Mouse (Mus musculus) heart, embryonic 14.5 days (tissue): Measurements from ENCODE around the gene M1ap. TPM values are rescaled to one million over a fixed set of nuclear protein-coding genes. Genes with fewer than 3 reads are reported as not detected.

Experiments used
- ATAC-seq: fragments of 200-750 bp; cut with Nextera tagmentation; 2 replicates; pipeline ENCODE4 v1.8.0; 2017; ENCODE audit warnings: low read depth, moderate TSS enrichment; ENCODE audit not compliant: insufficient number of reproducible peaks, insufficient read depth, low FRiP score
- H3K27ac ChIP-seq, 2 experiments: fragments of 200-500 bp in 1 of 2; fragments of 300-500 bp in 1 of 2; sonication (generic) in 1 of 2; replicated peaks in 1 of 2; 2 replicates each; pipeline ENCODE4 v1.5.1; 2012 to 2014; ENCODE audit warnings: low read depth in 2 of 2, low read length in 2 of 2, control low read depth in 1 of 2, mild to moderate bottlenecking in 1 of 2, mixed read lengths in 1 of 2; ENCODE audit not compliant: control insufficient read depth in 1 of 2, insufficient read depth in 1 of 2
- H3K27me3 ChIP-seq: fragments of 300-500 bp; sonication (generic); 2 replicates; pipeline ENCODE4 v1.6.1; 2014; ENCODE audit warnings: mild to moderate bottlenecking, low read length, control low read depth; ENCODE audit not compliant: control insufficient read depth, insufficient read depth
- H3K36me3 ChIP-seq: fragments of 300-500 bp; sonication (generic); 2 replicates; pipeline ENCODE4 v1.6.1; 2014; ENCODE audit warnings: mild to moderate bottlenecking, control low read depth, low read length, mixed read lengths; ENCODE audit not compliant: control insufficient read depth, insufficient read depth
- H3K4me1 ChIP-seq, 2 experiments: fragments of 200-500 bp in 1 of 2; fragments of 300-500 bp in 1 of 2; sonication (generic) in 1 of 2; 2 replicates each; pipeline ENCODE4 v1.6.1; 2012 to 2014; ENCODE audit warnings: low read length in 2 of 2, control low read depth in 1 of 2, mixed read lengths in 1 of 2; ENCODE audit not compliant: control insufficient read depth in 2 of 2, insufficient read depth in 2 of 2
- H3K4me2 ChIP-seq: fragments of 300-500 bp; sonication (generic); 2 replicates; pipeline ENCODE4 v1.6.1; 2014; ENCODE audit warnings: mild to moderate bottlenecking, low read length
- H3K4me3 ChIP-seq, 2 experiments: fragments of 200-500 bp in 1 of 2; fragments of 300-500 bp in 1 of 2; sonication (generic) in 1 of 2; 2 replicates each; pipeline ENCODE4 v1.5.1; 2012 to 2014; ENCODE audit warnings: low read length in 2 of 2, mild to moderate bottlenecking in 2 of 2, control low read depth in 1 of 2, low read depth in 1 of 2, moderate library complexity in 1 of 2; ENCODE audit not compliant: control insufficient read depth in 1 of 2, insufficient read depth in 1 of 2
- H3K9ac ChIP-seq: fragments of 300-500 bp; sonication (generic); 2 replicates; pipeline ENCODE4 v1.6.1; 2014; ENCODE audit warnings: mild to moderate bottlenecking, low read length
- H3K9me3 ChIP-seq: fragments of 300-500 bp; sonication (generic); 2 replicates; pipeline ENCODE4 v1.6.1; 2016; ENCODE audit warnings: low read length, control low read depth; ENCODE audit not compliant: control insufficient read depth
- WGBS: fragments of 180-500 bp; shearing (Covaris S2); extraction: QIAGEN DNeasy Blood & Tissue Kit; methylation state at CpG from one replicate; pipeline ENCODE4 v1.1.7; 2014; 5-methylcytosine and 5-hydroxymethylcytosine counted together
- polyA plus RNA-seq: library from polyadenylated mRNA; unstranded; fragments of >200 nt; fragmentation: Nextera tagmentation; extraction: Ambion mirVana; gene quantifications from 2 replicates; pipeline ENCODE4 v1.2.1, GENCODE M21; 2014

The M1ap gene
- polyA plus RNA-seq, 1 experiment from 2014 or later, result 0.35 TPM

GRCm38 (mm10) chr6:82919520-82919919 is 27.2 kb upstream of the M1ap start:
- ATAC-seq, result no peak
- H3K9me3 ChIP-seq, result no peaks in the 10 kb centered on the region
- no peak overlapping the region for H3K9ac ChIP-seq
- H3K27me3 ChIP-seq, result 0 out of 2 replicates have a peak, but pooled peaks cover 5% of the 10 kb centered on the region
- H3K4me3 ChIP-seq, result no peak overlapping the region
- H3K4me1 ChIP-seq, result no peaks in the 10 kb centered on the region
- H3K4me2 ChIP-seq, result no peak overlapping the region
- no peaks in the 10 kb centered on the region for H3K36me3 ChIP-seq
- H3K27ac ChIP-seq, result no peak overlapping the region
- WGBS, result 38% methylated on average over 8 of the region's 8 CpGs

DNA sequence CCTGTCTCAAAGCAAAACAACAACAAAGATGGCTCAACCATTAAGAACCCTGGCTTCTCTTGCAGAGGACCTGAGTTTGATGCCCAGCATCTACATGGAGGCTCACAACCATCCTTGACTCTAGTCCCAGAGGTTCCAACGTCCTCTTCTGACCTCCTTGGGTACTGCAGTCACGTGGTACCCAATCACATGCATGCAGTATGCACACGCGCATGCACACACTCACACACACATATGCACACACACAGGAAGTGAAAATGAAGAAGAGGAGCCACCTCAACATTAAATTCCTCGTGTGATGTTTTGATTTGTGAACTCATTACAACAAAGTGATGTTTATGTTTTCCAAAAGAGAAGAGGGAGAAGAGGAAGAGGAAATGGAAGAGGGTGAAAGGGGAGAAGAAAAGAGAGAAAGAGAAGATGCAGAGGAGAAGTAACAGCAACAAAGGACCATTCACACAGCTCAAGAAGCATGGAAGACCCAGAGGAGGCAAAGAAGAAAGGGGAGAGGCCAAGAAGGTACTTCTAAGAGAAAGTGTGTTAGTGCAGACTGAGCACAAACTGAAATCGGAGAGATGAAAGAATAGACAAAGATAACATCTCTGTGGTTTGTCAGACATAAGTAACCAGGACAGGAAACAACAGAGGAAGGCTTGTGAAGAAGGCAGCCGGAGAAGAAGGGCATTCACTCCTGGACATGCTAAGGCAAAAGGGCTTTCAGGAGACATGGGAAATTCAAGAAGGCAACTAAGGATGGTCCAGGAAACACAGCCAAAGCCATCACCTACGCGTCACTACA is 25.1 kb upstream of the M1ap start:
- H3K4me3 ChIP-seq, result no peak overlapping the region
- H3K9ac ChIP-seq, result no peak overlapping the region
- H3K4me1 ChIP-seq, result no peaks in the 10 kb centered on the region
- no peak overlapping the region for H3K27ac ChIP-seq
- no peaks in the 10 kb centered on the region for H3K9me3 ChIP-seq
- H3K36me3 ChIP-seq, result no peaks in the 10 kb centered on the region
- no peak overlapping the region for H3K4me2 ChIP-seq
- no peak for ATAC-seq
- no peaks in the 10 kb centered on the region for H3K27me3 ChIP-seq
- WGBS, result 67% methylated on average over 9 of the region's 9 CpGs

DNA sequence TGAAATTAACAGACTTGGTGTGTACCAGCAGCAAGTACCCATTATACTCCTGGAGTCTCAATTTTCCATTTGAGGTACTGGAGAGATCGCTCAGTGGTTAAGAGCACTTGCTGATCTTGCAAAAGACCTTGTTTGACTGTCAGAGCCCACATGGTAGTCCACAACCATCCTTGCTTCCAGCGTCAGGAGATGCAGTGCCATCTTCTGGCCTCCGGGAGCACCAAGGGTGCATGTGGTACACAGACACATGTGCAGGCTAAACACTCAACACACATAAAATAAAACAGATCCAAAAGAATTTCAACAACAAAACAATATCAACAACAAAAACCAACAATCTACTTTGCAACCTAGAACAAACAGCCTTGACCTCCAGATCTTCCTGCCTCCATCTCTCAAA is 21.7 kb upstream of the M1ap start:
- Histone ChIP-seq H3K27me3 (no peaks in the 10 kb centered on the region), H3K36me3 (no peaks in the 10 kb centered on the region), H3K9ac (no peak overlapping the region), H3K27ac (no peak overlapping the region), H3K9me3 (no peaks in the 10 kb centered on the region), H3K4me2 (no peak overlapping the region), H3K4me3 (no peak overlapping the region), H3K4me1 (no peaks in the 10 kb centered on the region)
- WGBS, result 43% methylated on average over 3 of the region's 3 CpGs
- no peak for ATAC-seq

- H3K9me3 ChIP-seq, result no peaks in the 10 kb centered on the region
- H3K36me3 ChIP-seq, result no peaks in the 10 kb centered on the region
- H3K4me3 ChIP-seq, result no peak overlapping the region
- H3K9ac ChIP-seq, result no peak overlapping the region
- WGBS, result 72% methylated on average over 10 of the region's 10 CpGs
- H3K4me2 ChIP-seq, result no peak overlapping the region
- no peak for ATAC-seq
- no peak overlapping the region for H3K27ac ChIP-seq
- H3K27me3 ChIP-seq, result 0 out of 2 replicates have a peak, but pooled peaks cover 6% of the 10 kb centered on the region
- no peaks in the 10 kb centered on the region for H3K4me1 ChIP-seq
These were observed 20.6 kb upstream of the M1ap start for GRCm38 (mm10) chr6:82926106-82926505.

DNA sequence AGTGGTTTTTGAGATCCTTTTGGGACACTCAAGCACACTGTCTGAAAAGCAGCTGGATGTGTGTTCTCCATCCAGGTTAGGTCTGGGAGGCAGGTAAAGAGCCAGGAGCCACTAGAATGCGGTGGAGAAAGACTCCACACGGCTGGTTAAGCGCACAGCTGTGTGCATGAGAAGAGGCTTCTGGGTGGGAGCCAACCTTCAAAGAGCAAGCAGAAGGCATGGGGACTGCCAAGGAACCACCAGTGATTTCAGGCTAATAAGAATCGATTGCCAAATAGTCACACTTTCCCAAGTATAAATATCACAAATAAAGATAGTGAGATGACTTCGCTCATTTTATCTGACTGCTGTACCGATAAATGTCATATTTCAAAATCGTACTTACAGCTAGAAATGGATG is 20.2 kb upstream of the M1ap start:
- Histone ChIP-seq H3K9me3 (no peaks in the 10 kb centered on the region), H3K27ac (no peak overlapping the region), H3K4me2 (no peak overlapping the region), H3K36me3 (no peaks in the 10 kb centered on the region), H3K27me3 (0 out of 2 replicates have a peak, but pooled peaks cover 6% of the 10 kb centered on the region), H3K9ac (no peak overlapping the region), H3K4me3 (no peak overlapping the region), H3K4me1 (no peaks in the 10 kb centered on the region)
- ATAC-seq, result no peak
- 80% methylated on average over 7 of the region's 7 CpGs for WGBS

DNA sequence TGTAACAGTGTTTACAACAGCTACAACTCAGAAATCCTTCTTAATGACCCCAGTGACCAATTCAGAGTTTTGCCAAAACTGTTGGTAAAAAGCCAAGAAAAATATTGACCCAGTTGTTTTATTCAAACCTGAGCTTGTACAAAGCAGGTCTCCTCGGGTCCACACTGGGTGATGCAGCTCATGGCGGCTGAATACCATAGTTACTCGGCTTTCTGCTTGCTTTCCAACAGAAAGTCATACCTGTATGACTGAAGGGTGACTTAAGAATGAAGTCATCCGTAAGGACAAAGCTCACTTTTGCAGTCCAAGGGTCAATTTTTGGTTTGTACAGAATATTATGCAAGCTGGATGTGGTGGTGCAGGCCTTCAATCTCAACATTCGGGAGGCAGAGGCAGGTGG is 19.1 kb upstream of the M1ap start:
- no peak overlapping the region for H3K9ac ChIP-seq
- H3K4me3 ChIP-seq, result no peak overlapping the region
- no peak for ATAC-seq

DNA sequence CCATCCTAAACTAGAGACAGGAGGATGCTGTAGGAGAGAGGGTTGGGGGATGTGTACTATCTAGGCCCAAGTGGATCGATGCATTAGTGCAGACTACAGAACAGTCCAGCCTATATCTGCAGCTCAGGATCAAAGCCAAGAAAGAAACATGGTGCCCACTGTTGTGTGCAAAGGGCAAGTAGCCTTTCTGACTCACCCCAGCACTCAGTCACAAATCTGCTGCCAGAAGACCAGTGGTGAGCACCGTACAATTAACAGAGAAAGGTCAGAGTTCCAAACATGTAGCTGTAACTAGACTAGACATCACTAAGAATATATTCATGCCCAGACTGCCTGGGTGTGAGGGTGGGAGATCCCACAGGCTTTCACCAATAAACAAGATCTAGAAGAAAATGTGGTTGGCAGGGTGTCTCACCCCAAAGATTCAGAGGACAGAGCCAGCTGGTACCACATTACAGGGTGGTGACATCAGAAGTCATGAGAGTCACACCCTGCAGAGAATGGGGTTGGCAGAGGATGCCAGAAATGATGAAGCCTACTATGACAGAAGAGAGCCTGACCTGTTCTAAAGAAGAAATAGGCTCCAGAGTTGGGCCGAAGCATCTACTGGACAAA is 12.0 kb upstream of the M1ap start:
- 81% methylated on average over 3 of the region's 3 CpGs for WGBS
- Histone ChIP-seq H3K4me3 (no peak overlapping the region), H3K27ac (no peak overlapping the region), H3K4me1 (no peaks in the 10 kb centered on the region; a peak in 1 of 4 replicates), H3K36me3 (no peaks in the 10 kb centered on the region), H3K9me3 (0 out of 2 replicates have a peak, but pooled peaks cover under 1% of the 10 kb centered on the region), H3K27me3 (peaks cover 49% of the 10 kb centered on the region), H3K9ac (no peak overlapping the region), H3K4me2 (no peak overlapping the region)
- no peak for ATAC-seq

More for the DNA sequence above, 19.1 kb upstream of the M1ap start:
- Histone ChIP-seq H3K4me2 (no peak overlapping the region), H3K4me1 (no peaks in the 10 kb centered on the region), H3K9me3 (no peaks in the 10 kb centered on the region), H3K27me3 (peaks cover 10% of the 10 kb centered on the region; the same call in 1 of the 2 replicates), H3K36me3 (no peaks in the 10 kb centered on the region), H3K27ac (no peak overlapping the region)
- 67% methylated on average over 5 of the region's 5 CpGs for WGBS
